Mouse (Mus musculus) stomach, embryonic 15.5 days (tissue): Measurements from ENCODE around the gene Ntrk2. TPM values are rescaled to one million over a fixed set of nuclear protein-coding genes. Genes with fewer than 3 reads are reported as not detected.

Experiments used
- ATAC-seq: fragments of 200-750 bp; cut with Nextera tagmentation; 2 replicates; pipeline ENCODE4 v1.8.0; 2017; ENCODE audit warnings: low read depth, moderate number of reproducible peaks, moderate TSS enrichment; ENCODE audit not compliant: insufficient read depth, low FRiP score
- H3K27ac ChIP-seq: fragments of 300-500 bp; sonication (generic); 2 replicates; pipeline ENCODE4 v1.5.1; 2015; ENCODE audit warnings: mild to moderate bottlenecking, inconsistent platforms
- H3K27me3 ChIP-seq: fragments of 300-500 bp; sonication (generic); replicated peaks from 2 replicates; pipeline ENCODE4 v1.6.1; 2015; ENCODE audit warnings: inconsistent platforms
- H3K36me3 ChIP-seq: fragments of 300-500 bp; sonication (generic); 2 replicates; pipeline ENCODE4 v1.6.1; 2015; ENCODE audit warnings: inconsistent platforms
- H3K4me1 ChIP-seq: fragments of 300-500 bp; sonication (generic); 2 replicates; pipeline ENCODE4 v1.6.1; 2015; ENCODE audit warnings: inconsistent platforms
- H3K4me2 ChIP-seq: fragments of 300-500 bp; sonication (generic); 2 replicates; pipeline ENCODE4 v1.6.1; 2015; ENCODE audit warnings: mild to moderate bottlenecking, inconsistent platforms
- H3K4me3 ChIP-seq: fragments of 300-500 bp; sonication (generic); replicated peaks from 2 replicates; pipeline ENCODE4 v1.5.1; 2015; ENCODE audit warnings: inconsistent platforms
- H3K9ac ChIP-seq: fragments of 300-500 bp; sonication (generic); 2 replicates; pipeline ENCODE4 v1.6.1; 2015; ENCODE audit warnings: inconsistent platforms
- H3K9me3 ChIP-seq: fragments of 300-500 bp; sonication (generic); 2 replicates; pipeline ENCODE4 v1.6.1; 2016; ENCODE audit warnings: inconsistent platforms
- WGBS: fragments of 180-500 bp; shearing (Covaris S2); methylation state at CpG from one replicate; pipeline ENCODE4 v1.1.7; 2015; 5-methylcytosine and 5-hydroxymethylcytosine counted together
- polyA plus RNA-seq: library from polyadenylated mRNA; unstranded; fragments of >200 nt; fragmentation: Nextera tagmentation; extraction: Ambion mirVana; gene quantifications from 2 replicates; pipeline ENCODE4 v1.2.1, GENCODE M21; 2015

The Ntrk2 gene
- polyA plus RNA-seq, 1 experiment from 2014 or later = 10.9 TPM

DNA sequence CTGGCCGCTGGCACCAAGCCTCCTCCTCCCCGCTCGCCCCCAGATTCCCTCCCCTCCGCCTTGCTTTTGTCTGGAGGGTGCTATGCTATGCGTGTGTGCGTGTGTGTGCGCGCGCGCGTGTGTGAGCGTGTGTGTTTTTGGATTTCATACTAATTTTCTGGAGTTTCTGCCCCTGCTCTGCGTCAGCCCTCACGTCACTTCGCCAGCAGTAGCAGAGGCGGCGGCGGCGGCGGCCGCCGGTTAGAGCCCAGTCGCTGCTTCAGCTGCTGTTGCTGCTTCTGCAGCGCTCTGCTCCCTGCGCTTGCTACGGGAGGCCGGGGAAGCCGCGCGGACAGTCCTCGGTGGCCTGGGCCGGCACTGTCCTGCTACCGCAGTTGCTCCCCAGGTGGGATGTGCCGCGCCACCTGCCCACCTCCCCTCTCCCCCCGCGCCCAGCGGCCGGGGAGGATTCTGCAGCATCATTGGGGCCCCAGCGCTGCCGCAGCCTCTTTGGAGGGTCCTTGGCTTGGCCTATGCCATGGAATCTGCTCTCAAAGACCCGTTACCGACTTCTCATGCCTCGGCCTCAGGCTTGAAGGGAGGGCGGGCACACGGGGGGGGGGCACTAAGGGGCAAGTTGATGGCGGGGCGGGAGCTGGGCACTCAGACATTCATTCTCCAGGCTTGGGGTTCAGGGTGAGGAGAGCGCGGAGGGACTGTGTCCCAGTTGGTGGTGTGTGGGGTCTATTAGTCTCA lies 1.4 kb downstream of the Ntrk2 start:
- peaks cover 48% of the 10 kb centered on the region for H3K27me3 ChIP-seq

DNA sequence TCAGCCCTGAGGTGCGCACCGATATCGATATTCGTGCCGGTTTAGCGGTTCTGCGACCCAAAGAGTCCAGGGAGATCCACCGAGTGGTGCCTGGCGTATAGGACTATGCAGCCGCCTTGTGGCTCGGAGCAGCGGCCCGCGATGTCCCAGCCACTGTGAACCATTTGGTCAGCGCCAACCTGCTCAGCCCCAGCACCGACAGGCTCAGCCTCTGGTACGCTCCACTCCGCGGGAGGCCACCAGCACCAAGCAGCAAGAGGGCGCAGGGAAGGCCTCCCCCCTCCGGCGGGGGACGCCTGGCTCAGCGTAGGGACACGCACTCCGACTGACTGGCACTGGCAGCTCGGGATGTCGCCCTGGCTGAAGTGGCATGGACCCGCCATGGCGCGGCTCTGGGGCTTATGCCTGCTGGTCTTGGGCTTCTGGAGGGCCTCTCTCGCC lies 2.0 kb downstream of the Ntrk2 start:
- Histone ChIP-seq H3K4me2 (peak overlapping the region; percentile 80), H3K9ac (no peak overlapping the region), H3K4me3 (peak overlapping the region; percentile 49), H3K9me3 (no peaks in the 10 kb centered on the region), H3K36me3 (no peaks in the 10 kb centered on the region), H3K4me1 (peaks cover 15% of the 10 kb centered on the region), H3K27ac (no peak overlapping the region), H3K27me3 (peaks cover 48% of the 10 kb centered on the region)
- no peak for ATAC-seq
- 2% methylated on average over 32 of the region's 32 CpGs for WGBS

More for the DNA sequence above, 1.4 kb downstream of the Ntrk2 start:
- ATAC-seq = no peak; the same call in 1 of the 2 replicates
- Histone ChIP-seq H3K4me3 (peak overlapping the region; percentile 49), H3K9ac (0 out of 2 replicates have a peak overlapping the region, but pooled peaks have one; percentile 30), H3K27ac (no peak overlapping the region), H3K4me1 (peaks cover 15% of the 10 kb centered on the region), H3K4me2 (peak overlapping the region; percentile 80), H3K9me3 (no peaks in the 10 kb centered on the region), H3K36me3 (no peaks in the 10 kb centered on the region)
- under 1% methylated on average over 49 of the region's 50 CpGs for WGBS

DNA sequence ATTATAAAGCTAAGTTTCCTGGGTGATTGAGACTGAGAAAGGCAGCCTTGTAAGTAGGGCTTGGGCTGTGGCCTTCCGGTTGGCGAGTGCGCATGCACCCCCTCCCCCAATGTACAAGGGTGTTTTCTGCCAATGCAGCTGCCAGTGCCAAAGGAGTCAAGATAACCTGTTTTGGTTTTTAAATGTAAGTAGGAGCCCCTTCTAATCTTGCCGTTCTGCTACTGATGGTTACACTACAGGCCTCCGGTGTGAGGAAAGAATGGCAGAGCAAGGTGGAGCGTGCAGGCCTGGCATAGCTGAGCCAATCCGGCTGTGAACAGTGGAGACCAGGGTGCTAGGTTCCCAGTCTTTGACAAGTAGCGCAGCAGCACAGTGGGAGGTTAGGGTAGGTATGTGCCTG lies 3.6 kb downstream of the Ntrk2 start:
- no peak overlapping the region for H3K4me2 ChIP-seq
- H3K9ac ChIP-seq = no peak overlapping the region
- peaks cover 15% of the 10 kb centered on the region for H3K4me1 ChIP-seq
- peaks cover 48% of the 10 kb centered on the region for H3K27me3 ChIP-seq
- no peaks in the 10 kb centered on the region for H3K9me3 ChIP-seq
- ATAC-seq = no peak
- H3K27ac ChIP-seq = no peak overlapping the region
- no peak overlapping the region for H3K4me3 ChIP-seq
- 81% methylated on average over 8 of the region's 8 CpGs for WGBS
- no peaks in the 10 kb centered on the region for H3K36me3 ChIP-seq

DNA sequence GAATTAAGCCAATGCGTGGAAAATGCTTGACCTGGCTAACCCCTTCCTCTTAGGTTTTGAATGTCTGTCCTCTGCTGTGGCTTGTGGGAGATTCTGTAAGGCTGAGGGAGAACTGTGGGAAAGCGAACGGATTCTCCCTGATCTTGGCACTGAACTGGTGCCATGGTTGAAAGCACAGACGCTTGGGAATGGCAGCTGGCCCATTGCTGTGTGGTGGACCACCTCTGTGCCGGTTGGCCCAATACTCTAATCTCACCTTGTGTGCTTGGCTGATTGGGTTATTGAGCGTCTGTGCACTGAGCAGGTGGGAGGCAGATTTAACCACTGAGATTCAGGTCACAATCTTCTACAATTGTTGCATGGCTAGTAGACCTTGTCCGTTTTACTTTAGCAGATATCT lies 18.4 kb downstream of the Ntrk2 start:
- no peak for ATAC-seq

DNA sequence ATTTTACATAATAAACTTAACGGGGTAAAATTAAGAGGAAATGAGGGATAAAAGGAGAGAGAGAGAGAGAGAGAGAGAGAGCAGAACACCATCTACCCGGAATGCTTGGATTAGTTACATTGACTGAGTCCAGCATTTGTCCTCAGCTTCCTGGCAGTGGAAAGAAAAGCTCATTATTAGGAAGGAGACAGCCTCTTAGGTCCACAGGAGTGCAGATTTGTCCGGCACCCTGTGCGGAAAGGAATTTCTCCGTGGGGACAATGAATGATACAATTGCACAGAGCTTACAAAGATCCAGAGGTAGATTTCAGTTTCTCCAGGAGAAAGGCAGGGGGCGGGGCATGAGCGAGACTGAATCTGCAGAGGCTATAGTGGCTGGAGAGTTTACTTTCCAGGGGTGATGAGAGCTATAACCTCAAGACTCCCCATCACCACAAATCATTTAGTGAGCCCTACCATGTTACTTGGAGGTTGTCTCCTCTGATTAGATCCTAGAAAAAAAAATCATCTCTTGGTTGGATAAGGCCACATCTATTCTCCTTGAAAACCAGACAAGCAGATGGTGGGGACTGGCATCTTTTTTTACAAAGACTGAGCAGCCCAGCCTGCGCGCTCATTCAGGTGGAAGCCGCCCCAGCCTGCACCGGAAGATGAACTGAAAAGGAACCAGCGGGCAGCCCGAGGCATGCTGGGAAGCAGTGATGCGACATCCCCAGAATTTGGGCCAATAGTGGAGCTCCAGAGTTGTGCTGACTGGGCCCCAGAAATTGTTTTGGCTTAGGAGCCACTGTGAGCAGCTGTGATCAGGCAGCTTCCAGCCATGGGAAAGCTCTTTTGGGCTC lies 20.2 kb downstream of the Ntrk2 start:
- no peak overlapping the region for H3K9ac ChIP-seq
- H3K36me3 ChIP-seq = no peaks in the 10 kb centered on the region
- ATAC-seq = no peak
- H3K9me3 ChIP-seq = no peaks in the 10 kb centered on the region
- 76% methylated on average over 14 of the region's 14 CpGs for WGBS
- no peaks in the 10 kb centered on the region for H3K4me1 ChIP-seq
- H3K27me3 ChIP-seq = no peaks in the 10 kb centered on the region
- H3K27ac ChIP-seq = no peak overlapping the region
- no peak overlapping the region for H3K4me3 ChIP-seq
- H3K4me2 ChIP-seq = no peak overlapping the region

More for the DNA sequence above, 18.4 kb downstream of the Ntrk2 start:
- H3K9me3 ChIP-seq = no peaks in the 10 kb centered on the region
- no peaks in the 10 kb centered on the region for H3K4me1 ChIP-seq
- no peak overlapping the region for H3K27ac ChIP-seq
- H3K36me3 ChIP-seq = no peaks in the 10 kb centered on the region
- no peak overlapping the region for H3K4me2 ChIP-seq
- no peaks in the 10 kb centered on the region for H3K27me3 ChIP-seq
- WGBS = 84% methylated on average over 7 of the region's 7 CpGs
- no peak overlapping the region for H3K9ac ChIP-seq
- no peak overlapping the region for H3K4me3 ChIP-seq

DNA sequence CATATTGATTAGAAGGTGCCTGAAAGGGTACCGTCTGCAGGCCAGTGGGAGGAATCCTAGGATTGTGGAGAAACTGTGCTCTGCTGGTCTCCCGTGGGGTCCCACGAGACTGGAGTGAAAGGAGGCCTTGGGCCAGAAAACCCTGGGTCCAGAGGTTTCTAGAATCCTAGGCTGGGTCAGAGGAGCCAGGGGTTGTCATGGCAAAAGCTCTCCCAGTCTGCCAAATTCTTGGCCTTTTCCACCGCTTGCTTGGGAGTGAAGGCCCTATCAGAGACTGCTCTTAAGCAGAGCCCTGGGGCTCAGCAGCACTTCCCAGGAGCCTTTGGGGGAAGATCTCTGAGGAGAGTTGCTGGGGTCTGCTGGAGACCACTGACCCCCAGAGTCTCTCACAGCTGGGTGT lies 25.6 kb downstream of the Ntrk2 start:
- 83% methylated on average over 4 of the region's 4 CpGs for WGBS
- no peak for ATAC-seq
- no peaks in the 10 kb centered on the region for H3K36me3 ChIP-seq

DNA sequence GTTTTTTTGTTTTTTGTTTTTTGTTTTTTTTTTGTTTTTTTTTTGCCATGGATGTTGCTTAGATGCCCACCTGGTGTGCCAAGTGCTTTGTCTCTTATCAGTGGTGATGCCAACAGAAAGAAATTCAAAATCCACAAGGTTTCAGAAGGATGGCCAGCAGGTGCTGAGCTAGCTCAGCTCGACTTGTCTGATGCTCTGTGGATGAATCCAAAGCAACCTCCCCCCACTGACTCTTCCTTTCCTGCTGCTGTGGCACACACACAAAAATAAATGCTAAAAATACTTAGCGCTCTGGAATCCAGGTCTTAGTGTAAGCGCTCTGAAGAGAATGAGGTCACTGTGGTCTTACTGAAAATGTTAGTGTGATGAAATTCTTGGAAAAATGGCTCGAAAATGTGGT lies 28.4 kb downstream of the Ntrk2 start:
- Histone ChIP-seq H3K4me3 (no peak overlapping the region), H3K9ac (no peak overlapping the region), H3K36me3 (no peaks in the 10 kb centered on the region), H3K27me3 (no peaks in the 10 kb centered on the region), H3K27ac (no peak overlapping the region), H3K4me2 (no peak overlapping the region), H3K9me3 (no peaks in the 10 kb centered on the region), H3K4me1 (no peaks in the 10 kb centered on the region)
- WGBS = 72% methylated on average over 4 of the region's 4 CpGs
- ATAC-seq = no peak

More for the DNA sequence above, 25.6 kb downstream of the Ntrk2 start:
- H3K4me2 ChIP-seq = no peak overlapping the region
- H3K27ac ChIP-seq = no peak overlapping the region
- no peaks in the 10 kb centered on the region for H3K4me1 ChIP-seq
- no peak overlapping the region for H3K9ac ChIP-seq
- H3K9me3 ChIP-seq = no peaks in the 10 kb centered on the region
- no peaks in the 10 kb centered on the region for H3K27me3 ChIP-seq
- no peak overlapping the region for H3K4me3 ChIP-seq

DNA sequence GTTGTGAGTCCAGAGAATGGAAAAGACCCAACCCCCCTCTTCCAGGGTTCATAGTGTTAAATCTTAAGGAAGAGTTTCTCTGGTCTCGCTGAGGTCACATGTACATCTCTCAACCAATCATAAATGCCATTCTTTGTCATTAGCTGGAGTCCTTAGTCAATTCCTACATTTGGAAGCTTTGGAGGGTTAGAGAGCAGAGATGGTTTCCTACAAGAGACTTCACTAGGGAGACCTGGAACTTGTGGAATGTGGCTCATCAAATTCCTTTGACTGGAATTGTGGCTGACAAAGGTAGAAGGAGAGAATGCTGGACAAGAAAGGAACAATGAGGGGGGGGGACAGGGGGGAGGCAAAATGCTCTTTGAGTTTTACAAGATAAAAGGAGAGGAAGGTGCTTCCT lies 30.5 kb downstream of the Ntrk2 start:
- no peak overlapping the region for H3K4me2 ChIP-seq
- H3K27me3 ChIP-seq = no peaks in the 10 kb centered on the region
- no peak overlapping the region for H3K9ac ChIP-seq
- peaks cover 2% of the 10 kb centered on the region; the same call in 1 of the 2 replicates for H3K4me1 ChIP-seq
- H3K9me3 ChIP-seq = no peaks in the 10 kb centered on the region
- H3K36me3 ChIP-seq = no peaks in the 10 kb centered on the region
- no peak overlapping the region for H3K27ac ChIP-seq
- no peak overlapping the region for H3K4me3 ChIP-seq
- no peak for ATAC-seq
- 90% methylated on average over 1 of the region's 1 CpGs for WGBS

DNA sequence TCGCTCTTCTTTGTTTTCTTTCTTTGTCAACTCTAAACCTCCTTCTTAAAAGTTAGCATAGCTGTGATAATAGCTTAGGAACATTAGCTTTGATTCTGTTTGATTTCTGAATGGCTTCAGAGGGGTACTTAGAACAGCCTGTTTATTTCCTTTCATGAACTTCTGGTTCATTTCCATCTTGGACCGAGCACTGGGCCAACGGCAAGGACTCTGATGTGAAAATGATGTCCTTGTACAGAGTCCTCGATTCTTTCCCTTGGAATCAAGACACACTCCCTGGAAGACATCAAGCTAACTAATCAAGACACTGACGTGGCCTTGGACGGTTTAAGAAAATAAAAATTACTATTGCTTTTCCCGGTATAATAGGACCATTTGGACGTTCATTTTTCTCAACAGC lies 31.7 kb downstream of the Ntrk2 start:
- no peak overlapping the region for H3K9ac ChIP-seq
- no peak overlapping the region for H3K27ac ChIP-seq
- peaks cover 2% of the 10 kb centered on the region; the same call in 1 of the 2 replicates for H3K4me1 ChIP-seq
- ATAC-seq = no peak
- H3K36me3 ChIP-seq = no peaks in the 10 kb centered on the region
- H3K27me3 ChIP-seq = no peaks in the 10 kb centered on the region
- no peaks in the 10 kb centered on the region for H3K9me3 ChIP-seq
- no peak overlapping the region for H3K4me3 ChIP-seq
- 81% methylated on average over 8 of the region's 8 CpGs for whole genome bisulfite sequencing
- no peak overlapping the region for H3K4me2 ChIP-seq

DNA sequence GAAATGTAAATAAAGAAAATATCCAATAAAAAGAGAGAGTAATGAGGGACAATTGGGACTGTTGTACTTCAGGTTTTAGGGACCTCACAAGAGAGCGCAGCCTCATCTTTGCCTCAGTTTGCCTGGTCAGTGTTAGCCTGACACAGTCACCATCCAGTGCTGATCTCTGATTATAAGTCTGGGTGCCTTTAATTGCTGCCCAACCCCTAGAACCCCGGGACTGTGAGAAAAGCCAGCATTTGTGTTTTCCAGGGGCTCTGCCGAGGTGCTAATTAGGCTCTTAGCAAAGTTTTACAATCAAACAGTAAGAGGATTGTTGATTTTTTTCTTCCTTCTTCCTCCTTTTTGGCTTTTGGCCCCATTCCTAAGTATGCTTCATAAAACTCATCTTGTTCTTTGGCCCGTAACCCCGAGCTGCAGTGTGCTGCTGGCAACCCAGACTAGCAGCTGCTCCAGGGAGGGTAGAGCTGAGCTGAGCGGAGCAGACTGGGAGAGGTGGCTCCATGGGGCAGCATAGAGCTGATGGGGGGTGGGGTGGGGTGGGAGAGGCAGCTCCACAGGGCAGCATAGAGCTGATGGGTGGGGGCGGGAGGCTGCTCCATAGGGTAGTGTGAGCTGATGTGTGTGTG lies 34.5 kb downstream of the Ntrk2 start:
- Histone ChIP-seq H3K4me1 (peaks cover 2% of the 10 kb centered on the region; the same call in 1 of the 2 replicates), H3K4me2 (no peak overlapping the region), H3K4me3 (no peak overlapping the region), H3K27me3 (no peaks in the 10 kb centered on the region), H3K9ac (no peak overlapping the region), H3K27ac (no peak overlapping the region), H3K9me3 (no peaks in the 10 kb centered on the region), H3K36me3 (no peaks in the 10 kb centered on the region)
- 22% methylated on average over 6 of the region's 7 CpGs for WGBS
- peak; percentile 58; the same call in 1 of the 2 replicates for ATAC-seq

DNA sequence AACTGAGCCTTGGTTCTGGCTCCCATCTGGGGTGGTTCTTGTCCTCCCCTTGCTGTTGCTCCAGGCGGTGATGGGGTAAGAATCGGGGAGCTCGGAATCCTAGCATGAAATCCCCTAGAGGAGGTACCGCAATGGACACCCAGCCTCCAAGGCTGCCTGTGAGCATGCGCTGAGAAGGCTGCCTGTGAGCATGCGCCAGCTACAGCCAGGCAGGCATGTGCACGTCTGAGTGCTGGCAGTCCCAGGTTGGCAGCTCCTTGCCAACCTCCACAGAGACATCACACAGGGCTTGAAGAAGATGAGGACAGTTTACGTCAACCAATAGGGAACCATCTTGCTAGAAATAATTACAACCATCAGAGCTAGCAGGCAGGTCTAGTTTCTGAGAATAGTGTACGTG lies 37.5 kb downstream of the Ntrk2 start:
- no peaks in the 10 kb centered on the region for H3K27me3 ChIP-seq
- H3K27ac ChIP-seq = no peak overlapping the region
- no peaks in the 10 kb centered on the region for H3K36me3 ChIP-seq
- peaks cover 2% of the 10 kb centered on the region; the same call in 1 of the 2 replicates for H3K4me1 ChIP-seq
- ATAC-seq = no peak
- H3K4me3 ChIP-seq = no peak overlapping the region
- no peaks in the 10 kb centered on the region for H3K9me3 ChIP-seq
- 86% methylated on average over 9 of the region's 9 CpGs for WGBS
- H3K9ac ChIP-seq = no peak overlapping the region
- no peak overlapping the region for H3K4me2 ChIP-seq

DNA sequence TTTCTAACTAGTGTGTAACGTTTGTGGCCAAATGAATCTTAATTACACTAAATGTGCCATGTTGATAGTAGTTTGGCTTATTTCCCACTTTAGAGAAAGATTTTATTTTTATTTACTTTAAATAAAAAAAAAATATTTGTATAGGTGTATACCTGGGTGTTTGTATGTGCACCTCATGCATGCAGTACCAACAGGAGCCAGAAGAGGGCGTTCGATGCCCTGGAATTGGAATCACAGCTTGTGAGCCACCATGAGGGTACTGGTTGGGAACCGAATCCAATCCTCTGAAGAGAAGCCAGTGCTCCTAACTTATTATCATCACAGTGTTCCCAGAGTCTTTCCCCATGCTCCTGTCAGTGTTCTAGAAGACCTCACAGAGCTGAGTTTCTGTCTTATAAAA lies 42.2 kb downstream of the Ntrk2 start:
- no peak overlapping the region for H3K9ac ChIP-seq
- no peak for ATAC-seq
- H3K27me3 ChIP-seq = no peaks in the 10 kb centered on the region
- no peak overlapping the region for H3K4me3 ChIP-seq
- no peaks in the 10 kb centered on the region for H3K4me1 ChIP-seq
- no peaks in the 10 kb centered on the region for H3K36me3 ChIP-seq
- H3K4me2 ChIP-seq = no peak overlapping the region
- H3K9me3 ChIP-seq = no peaks in the 10 kb centered on the region
- H3K27ac ChIP-seq = no peak overlapping the region
- 82% methylated on average over 4 of the region's 4 CpGs for WGBS
